Mouse (Mus musculus) naive thymus-derived CD4-positive, alpha-beta T cell, adult 2 months (primary cell): ENCODE data around the gene Agfg1.

ENCODE experiments used
- DNase-seq: peaks from one replicate; pipeline ENCODE4 v3.0.0-alpha.2; 2011; ENCODE audit warnings: low read depth

Gene Agfg1

DNA sequence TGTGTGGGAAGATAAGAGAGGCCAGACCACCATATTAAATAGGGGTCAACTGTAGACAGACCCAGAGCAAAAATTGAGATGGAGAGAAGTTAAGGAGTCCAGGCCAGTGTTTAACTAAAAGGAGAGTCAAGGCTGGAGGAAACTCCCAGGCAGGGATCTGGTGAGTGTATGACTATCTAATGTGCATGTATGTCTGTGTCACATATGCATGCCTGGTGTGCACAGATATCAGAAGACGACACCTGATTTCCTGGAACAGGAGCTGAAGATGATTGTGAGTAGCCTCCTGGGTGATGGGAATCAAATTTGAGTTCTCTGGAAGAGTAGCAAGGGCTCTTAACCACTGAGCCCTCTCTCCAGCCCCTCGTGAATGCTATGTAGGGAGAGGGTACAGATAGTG is 14.0 kb upstream of the Agfg1 start:
- DNase-seq = no peak

DNA sequence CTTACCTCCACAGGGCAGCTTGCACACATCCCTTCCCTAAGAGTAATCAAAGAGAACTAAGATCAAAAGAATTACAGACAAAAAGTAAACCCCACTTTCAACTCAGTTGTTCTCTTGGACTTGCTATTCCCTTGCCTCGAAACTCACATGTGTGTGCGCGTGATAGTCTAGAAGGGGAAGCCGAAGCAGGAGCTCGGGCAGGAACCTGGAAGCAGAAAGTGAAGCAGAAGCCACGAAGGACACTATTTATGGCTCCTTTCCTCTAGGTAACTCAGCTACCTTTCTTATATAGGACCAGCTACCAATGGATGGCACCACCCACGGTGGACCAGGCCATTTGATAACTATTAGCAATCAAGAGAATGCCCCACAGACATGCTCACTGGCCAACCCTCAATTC is 13.5 kb upstream of the Agfg1 start:
- DNase-seq = no peak

GRCm38 (mm10) chr1:82826911-82827310 is 12.4 kb upstream of the Agfg1 start:
- DNase-seq = no peak

- peak; percentile 41 for DNase-seq
Observed at GRCm38 (mm10) chr1:82830771-82831170, 8.5 kb upstream of the Agfg1 start.

GRCm38 (mm10) chr1:82831547-82832240 is 7.6 kb upstream of the Agfg1 start:
- peak; percentile 62 for DNase-seq

DNA sequence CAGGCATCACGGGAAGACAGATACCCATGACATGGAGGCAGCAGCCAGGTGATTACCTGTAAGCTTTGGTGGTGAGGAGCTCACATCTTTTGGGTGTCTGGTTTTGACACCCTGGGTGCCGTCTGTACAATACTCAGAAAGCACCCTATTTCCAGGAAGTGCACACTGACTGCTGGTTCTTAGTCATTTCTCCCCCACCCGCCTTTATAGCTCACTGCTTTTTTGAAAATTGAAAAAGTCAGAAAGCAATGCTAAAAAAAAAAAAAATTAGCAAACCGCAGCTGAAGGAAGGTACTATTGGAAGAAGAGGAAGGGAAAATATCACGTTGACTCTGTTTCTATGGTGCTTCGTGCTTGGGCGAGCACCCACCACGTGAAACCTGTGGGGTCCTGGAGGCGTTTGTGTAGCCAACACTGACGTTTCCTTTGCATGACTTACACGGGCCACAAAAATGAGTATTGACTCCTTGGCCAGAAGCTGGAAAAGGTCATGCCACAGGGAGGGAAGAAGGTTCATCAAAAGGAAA is 6.7 kb upstream of the Agfg1 start:
- DNase-seq = peak; percentile 83

- DNase-seq = peak; percentile 58
Observed at GRCm38 (mm10) chr1:82833501-82833900, 5.8 kb upstream of the Agfg1 start.

DNA sequence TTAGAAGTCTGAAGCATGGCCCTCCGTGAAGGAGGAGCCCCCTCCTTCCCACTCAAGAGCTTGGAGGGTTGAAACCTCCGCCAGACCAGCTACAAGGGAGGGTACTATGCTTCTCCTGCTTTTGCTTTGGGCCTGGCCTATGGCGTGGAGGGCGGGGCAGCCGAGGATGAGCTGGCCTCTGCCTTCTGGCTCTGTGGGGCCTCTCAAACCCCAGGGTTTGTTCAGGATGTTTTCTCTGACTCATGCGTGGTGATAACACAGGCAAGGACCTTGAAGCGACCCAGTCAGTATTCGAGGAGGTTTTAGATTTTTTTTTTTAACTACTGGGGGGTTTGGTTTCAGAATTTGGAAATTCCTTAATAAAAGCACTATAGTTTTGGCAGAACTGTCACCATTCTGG is 4.7 kb upstream of the Agfg1 start:
- DNase-seq = no peak

DNA sequence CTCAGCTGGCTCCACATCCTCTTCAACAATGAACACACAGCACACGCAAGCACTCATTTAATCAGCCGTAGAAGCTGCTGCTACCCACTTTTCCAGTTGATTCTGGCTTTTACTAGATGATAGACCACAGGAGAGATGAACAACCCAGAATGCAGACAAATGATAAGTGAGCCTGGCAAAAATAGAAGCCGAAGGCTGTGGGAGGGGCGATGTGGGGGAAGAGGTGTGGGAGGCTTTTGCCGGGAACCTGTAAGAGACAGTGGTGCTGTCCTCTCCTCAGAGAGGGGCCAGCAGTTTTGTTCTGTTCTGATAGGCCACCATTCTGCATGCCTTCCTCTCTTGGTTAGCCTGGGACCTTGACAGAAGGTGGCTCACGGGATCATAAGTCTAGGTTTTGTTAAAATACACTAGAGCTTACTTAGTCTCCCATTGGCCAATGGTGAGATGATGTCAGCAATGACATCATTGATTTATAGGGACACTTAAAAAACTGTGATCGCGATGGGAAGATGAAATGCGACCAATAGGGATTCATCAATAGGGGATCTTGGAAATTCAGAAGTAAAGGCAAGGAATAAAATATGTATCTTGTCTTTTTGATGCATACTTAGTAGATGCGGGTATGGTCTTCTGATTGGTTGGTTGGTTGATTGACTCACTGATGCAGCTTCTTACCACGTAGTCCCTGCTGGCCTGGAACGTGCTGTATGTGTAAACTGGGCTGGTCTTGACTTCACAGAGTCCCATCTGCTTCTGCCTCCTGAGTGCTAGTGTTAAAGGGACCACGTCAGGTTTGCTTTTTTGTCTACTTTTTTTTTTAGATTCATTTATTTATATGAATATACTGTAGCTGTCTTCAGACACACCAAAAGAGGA is 2.7 kb upstream of the Agfg1 start:
- DNase-seq = peak; percentile 37

DNA sequence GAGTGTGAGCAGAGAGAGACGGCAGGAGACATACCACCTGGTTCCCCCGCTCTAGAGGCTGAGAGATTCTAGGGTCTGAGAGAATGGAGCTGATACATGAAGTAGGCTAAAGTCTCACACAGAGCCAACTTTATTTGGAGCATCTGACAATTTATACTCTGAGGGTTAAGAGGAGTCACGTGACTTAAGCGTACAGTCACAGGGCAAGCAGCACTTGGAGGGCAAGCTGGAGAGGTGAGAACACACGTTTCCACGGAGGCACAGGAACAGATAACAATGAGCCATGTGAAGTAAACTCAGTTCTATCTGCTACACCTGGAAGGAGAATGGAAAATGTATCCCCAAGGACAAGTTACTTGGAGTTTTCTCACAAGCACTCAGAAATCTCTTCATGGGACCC is 1.7 kb upstream of the Agfg1 start:
- no peak for DNase-seq

DNA sequence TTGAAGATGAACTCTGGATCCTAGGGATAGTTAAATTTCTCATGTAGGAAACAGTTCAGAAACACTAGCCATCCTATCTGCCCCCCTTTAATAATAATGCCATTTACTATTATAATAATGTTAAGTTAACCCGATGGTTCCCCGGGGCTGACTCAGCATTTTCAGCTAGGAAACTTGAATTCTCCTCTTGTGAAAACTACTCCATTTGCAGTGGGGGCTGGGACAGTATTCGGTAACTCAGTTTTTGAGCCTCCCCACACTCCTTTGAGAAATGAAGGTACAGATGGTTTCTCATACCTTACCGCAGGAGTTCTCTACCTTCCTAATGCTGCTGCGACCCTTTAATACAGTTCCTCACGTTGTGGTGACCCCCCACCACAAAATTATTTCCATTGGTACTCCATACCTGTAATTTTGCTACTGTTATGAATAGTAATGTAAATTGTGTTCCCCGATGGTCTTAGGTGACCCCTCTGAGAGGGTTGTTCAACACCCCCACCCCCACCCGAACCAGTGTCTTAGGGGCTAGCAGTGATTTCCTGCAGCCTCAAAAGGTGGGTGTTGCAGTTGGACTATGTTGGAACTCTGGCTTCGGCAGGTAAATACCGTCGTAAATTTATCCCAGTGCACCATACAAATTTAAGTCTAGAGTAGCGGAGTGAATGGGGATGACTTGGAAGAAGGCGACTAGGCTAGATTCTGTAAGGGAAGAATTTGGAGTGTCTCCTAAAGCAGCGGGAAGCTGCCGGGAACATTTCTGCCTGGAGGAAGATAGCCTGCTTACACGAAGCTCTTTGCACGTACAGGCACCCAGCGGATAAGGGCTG is 601 bp upstream of the Agfg1 start:
- DNase-seq = no peak

DNA sequence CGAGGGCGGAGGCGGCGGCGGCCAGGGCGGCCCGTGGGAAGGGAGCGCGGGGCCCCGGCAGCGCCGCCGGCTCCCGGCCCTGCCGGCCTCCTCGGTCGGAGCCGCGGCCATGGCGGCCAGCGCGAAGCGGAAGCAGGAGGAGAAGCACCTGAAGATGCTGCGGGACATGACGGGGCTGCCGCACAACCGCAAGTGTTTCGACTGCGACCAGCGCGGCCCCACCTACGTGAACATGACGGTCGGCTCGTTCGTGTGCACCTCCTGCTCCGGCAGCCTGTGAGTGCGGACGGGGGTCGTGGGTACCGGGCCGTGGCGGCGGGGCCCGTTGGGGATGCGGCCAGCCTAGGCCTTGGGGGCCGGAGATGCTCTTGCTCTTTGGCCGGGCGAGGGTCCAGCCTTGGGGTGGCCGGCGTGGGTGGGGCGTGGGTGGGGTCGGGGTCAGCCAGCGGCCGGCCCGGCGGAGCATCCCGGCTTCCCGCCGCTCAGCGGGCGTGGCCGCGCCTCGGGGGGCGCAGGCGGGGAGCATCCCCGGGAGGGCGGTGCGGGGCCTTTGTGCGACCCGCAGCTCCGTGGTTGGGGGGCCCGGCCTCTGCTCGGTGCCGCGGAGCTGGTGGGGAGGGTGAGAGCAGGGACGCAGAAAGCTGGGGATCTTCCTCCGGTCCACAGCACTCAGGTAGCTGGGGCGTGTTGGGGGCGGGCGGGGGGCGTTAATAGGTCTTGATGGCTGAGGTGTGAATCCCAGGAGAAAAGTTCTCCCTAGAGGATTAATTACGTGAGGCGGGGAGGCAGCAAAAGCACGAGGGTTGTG is 535 bp downstream of the Agfg1 start:
- DNase-seq = no peak

DNA sequence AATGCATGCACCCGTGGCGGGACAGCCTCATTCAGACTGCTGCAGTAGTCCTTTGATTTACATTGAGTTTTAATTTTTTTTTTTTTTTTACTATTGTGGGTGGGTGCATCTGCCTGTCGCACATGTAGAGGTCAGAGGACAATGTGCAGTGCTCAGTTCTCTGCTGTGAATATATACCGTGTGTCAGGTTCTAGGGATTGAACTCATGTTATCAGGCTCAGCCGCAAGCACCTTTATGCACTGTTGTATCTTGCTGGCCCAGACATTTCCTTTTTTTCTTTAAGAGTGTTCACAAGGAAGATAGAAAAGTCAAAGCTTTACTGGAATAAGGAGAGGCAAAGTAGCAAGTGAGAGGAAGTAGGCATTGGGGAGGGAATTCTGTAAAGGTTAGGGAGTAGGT is 16.4 kb downstream of the Agfg1 start:
- no peak for DNase-seq

- no peak for DNase-seq
Observed at GRCm38 (mm10) chr1:82858236-82858635, 19.0 kb downstream of the Agfg1 start.

- DNase-seq = no peak
Observed at GRCm38 (mm10) chr1:82860391-82860790, 21.1 kb downstream of the Agfg1 start.

GRCm38 (mm10) chr1:82870202-82870601 is 30.9 kb downstream of the Agfg1 start:
- DNase-seq = peak; percentile 37

- DNase-seq = no peak
Observed at GRCm38 (mm10) chr1:82879172-82879571, 39.9 kb downstream of the Agfg1 start.

- DNase-seq = no peak
Observed at GRCm38 (mm10) chr1:82880196-82880595, 40.9 kb downstream of the Agfg1 start.

GRCm38 (mm10) chr1:82893269-82893668 is 54.0 kb downstream of the Agfg1 start:
- peak; percentile 27 for DNase-seq

DNA sequence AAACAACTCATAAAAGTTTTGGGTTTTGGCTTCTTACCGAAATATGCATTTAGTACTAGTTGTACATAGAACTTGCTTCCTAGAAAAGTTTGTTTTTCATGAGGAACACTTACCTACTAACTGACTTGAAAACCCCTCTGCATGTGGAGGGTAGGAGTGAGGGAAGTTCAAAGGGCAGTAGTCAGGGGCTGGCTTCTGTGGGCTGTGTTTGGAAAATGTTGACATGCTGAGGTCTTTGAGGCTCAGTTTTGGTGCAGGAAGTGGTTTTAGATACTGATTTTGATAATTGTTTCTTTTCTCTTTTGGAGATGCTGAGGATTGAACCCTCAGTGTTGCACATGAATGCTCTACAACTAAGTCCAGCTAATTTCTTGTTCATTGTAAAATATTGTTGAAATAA is 61.3 kb downstream of the Agfg1 start:
- DNase-seq = peak; percentile 80

- DNase-seq = no peak
Observed at GRCm38 (mm10) chr1:82901201-82901600, 61.9 kb downstream of the Agfg1 start.
